Mouse (Mus musculus): Measurements from ENCODE around the gene Gpr15. TPM values are rescaled to one million over a fixed set of nuclear protein-coding genes. Genes with fewer than 3 reads are reported as not detected.

Gene Gpr15
- polyA plus RNA-seq, 1 experiment from 2014 or later, result not detected

DNA sequence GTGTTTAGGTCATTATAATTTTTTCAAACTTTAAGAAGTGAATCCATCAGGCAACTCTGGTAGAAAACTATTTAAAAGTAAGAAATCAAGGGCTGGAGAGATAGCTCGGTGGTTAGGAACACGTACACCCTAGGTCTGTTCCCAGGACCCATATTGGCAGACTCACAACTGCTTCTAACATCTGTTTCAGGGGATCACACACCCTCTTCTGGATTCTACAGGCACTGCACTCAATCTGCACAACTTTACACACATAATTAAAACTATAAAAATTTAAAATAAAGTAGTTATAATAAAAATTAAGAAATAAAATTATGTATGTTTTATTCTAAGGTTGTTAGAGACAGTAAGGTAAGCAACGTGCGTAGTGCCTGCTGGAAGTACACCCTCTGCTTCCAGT lies 19.3 kb upstream of the Gpr15 start:
- H3K27ac ChIP-seq (ENCODE audit: low read depth), result no peak overlapping the region
- H3K4me1 ChIP-seq (ENCODE audit: insufficient read depth), result no peaks in the 10 kb centered on the region
- no peak for ATAC-seq
- peaks cover 3% of the 10 kb centered on the region; the same call in 1 of the 2 replicates for H3K36me3 ChIP-seq (replicated peaks; ENCODE audit: insufficient read depth, low read length)
- no peak overlapping the region for H3K9ac ChIP-seq (replicated peaks)
- no peaks in the 10 kb centered on the region for H3K27me3 ChIP-seq (ENCODE audit: insufficient read depth, low read length)
- no peak overlapping the region for H3K4me2 ChIP-seq (ENCODE audit: low read depth, low read length)
- H3K9me3 ChIP-seq (ENCODE audit: low read length), result no peaks in the 10 kb centered on the region
- 74% methylated on average over 4 of the region's 4 CpGs for WGBS (ENCODE audit: insufficient replicate concordance)
- DNase-seq, result no peak
- H3K4me3 ChIP-seq (ENCODE audit: low read depth, low read length), result no peak overlapping the region
- TF ChIP-seq CTCF (IDR thresholded peaks at IDR 0.05; ENCODE audit: low read depth) (no peak), EP300 (IDR thresholded peaks at IDR 0.05; ENCODE audit: low read depth) (no peak)

DNA sequence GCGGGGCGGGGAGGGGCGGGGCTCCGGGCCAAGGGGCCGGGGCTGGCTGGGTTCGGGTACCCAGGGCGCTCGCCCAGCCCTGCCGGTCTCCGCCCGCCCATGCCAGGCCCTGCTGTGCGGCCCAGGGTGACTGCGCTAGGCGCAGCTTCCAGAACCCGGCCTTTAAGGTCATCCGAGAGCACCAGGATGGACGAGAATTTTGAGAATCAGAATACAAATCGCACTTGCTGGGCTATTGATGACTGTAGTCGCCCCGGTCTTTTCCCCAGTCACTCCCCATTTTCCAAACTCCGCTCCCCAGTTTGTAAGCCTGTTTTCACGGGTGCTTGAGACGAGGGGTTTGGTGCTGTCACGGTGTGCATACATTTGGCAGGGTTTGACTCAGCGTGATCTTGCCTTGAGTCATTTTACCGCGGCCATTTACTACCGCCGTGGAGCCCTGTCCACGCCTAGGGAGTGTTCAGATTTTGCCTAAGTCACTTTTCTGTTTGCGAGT lies 9.4 kb upstream of the Gpr15 start:
- ATAC-seq (peak; percentile 79), DNase-seq (no peak)
- Histone ChIP-seq H3K27ac (ENCODE audit: low read depth) (peak overlapping the region; percentile 66), H3K4me2 (ENCODE audit: low read depth, low read length) (peak overlapping the region; percentile 94), H3K4me1 (ENCODE audit: insufficient read depth) (0 out of 2 replicates have a peak, but pooled peaks cover 4% of the 10 kb centered on the region), H3K4me3 (ENCODE audit: low read depth, low read length) (peak overlapping the region; percentile 88), H3K36me3 (replicated peaks; ENCODE audit: insufficient read depth, low read length) (peaks cover 22% of the 10 kb centered on the region), H3K9ac (replicated peaks) (peak overlapping the region; percentile 82), H3K27me3 (ENCODE audit: insufficient read depth, low read length) (no peaks in the 10 kb centered on the region), H3K9me3 (ENCODE audit: low read length) (no peaks in the 10 kb centered on the region)
- under 1% methylated on average over 23 of the region's 31 CpGs for WGBS (ENCODE audit: insufficient replicate concordance)
- TF ChIP-seq CTCF (IDR thresholded peaks at IDR 0.05; ENCODE audit: low read depth), result no peak
- no peak for TF ChIP-seq EP300 (IDR thresholded peaks at IDR 0.05; ENCODE audit: low read depth)

- Histone ChIP-seq H3K9ac (replicated peaks) (peak within 1 kb of the TSS; percentile 82), H3K27ac (ENCODE audit: low read depth) (peak within 1 kb of the TSS; percentile 66), H3K27me3 (ENCODE audit: insufficient read depth, low read length) (no peaks in the 10 kb centered on the region), H3K9me3 (ENCODE audit: low read length) (no peaks in the 10 kb centered on the region), H3K4me3 (ENCODE audit: low read depth, low read length) (peak within 1 kb of the TSS; percentile 88), H3K4me2 (ENCODE audit: low read depth, low read length) (peak within 1 kb of the TSS; percentile 94), H3K4me1 (ENCODE audit: insufficient read depth) (0 out of 2 replicates have a peak, but pooled peaks cover 4% of the 10 kb centered on the region), H3K36me3 (replicated peaks; ENCODE audit: insufficient read depth, low read length) (peaks cover 20% of the 10 kb centered on the region)
- TF ChIP-seq EP300 (IDR thresholded peaks at IDR 0.05; ENCODE audit: low read depth) (no peak), CTCF (IDR thresholded peaks at IDR 0.05; ENCODE audit: low read depth) (no peak)
- peak; percentile 100 for ATAC-seq
- DNase-seq, result peak; percentile 95
- 3% methylated on average over 25 of the region's 35 CpGs for WGBS (ENCODE audit: insufficient replicate concordance)
Measured at GRCm38 (mm10) chr16:58727477-58728131, 8.7 kb upstream of the Gpr15 start, which contains the start of gene Cldnd1. TSS of gene Cldnd1 (plus strand) at chr16:58727910.

DNA sequence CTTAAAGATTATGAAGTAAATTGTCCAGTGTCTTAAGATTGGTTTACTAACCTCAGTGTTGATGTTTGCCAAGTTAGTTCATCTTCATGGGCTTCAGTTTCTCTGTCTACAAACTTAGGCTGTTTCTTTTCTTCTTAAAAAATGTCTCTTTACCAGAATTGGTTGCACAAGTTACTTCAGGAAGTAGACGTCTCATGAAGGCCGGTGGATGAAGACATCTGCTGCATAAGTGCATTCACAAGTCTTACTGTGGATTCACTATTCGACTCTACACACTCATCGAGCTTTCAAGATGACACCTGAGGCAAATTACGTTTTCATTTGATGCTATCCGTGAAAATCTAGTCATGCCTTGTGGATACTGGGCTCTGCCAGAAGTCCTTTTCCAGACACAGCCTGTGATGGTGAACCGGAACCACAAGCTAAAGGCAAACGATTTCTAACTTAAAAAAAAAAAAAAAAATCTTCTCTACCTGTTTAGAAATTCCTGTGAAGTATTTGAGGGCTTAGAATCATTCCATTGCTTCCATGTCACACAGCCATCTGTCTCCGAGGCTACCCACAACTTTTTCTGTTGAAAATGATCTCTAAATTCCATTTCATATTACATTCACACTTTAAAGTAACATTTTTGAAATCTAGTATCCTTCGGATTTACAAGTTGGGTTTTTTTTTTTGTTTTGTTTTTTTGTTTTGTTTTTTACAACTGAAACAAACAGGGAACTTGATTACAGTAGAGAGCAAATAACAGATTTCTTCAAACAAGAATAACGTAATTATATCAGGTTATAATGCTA lies 8.0 kb upstream of the Gpr15 start:
- H3K4me2 ChIP-seq (ENCODE audit: low read depth, low read length), result peak overlapping the region; percentile 94
- no peak overlapping the region for H3K9ac ChIP-seq (replicated peaks)
- peaks cover 14% of the 10 kb centered on the region for H3K36me3 ChIP-seq (replicated peaks; ENCODE audit: insufficient read depth, low read length)
- peak overlapping the region; percentile 88; the same call in 1 of the 2 replicates for H3K4me3 ChIP-seq (ENCODE audit: low read depth, low read length)
- DNase-seq (no peak), ATAC-seq (no peak)
- TF ChIP-seq EP300 (IDR thresholded peaks at IDR 0.05; ENCODE audit: low read depth) (no peak), CTCF (IDR thresholded peaks at IDR 0.05; ENCODE audit: low read depth) (no peak)
- 67% methylated on average over 11 of the region's 11 CpGs for WGBS (ENCODE audit: insufficient replicate concordance)
- H3K4me1 ChIP-seq (ENCODE audit: insufficient read depth), result 0 out of 2 replicates have a peak, but pooled peaks cover 4% of the 10 kb centered on the region
- no peak overlapping the region for H3K27ac ChIP-seq (ENCODE audit: low read depth)
- H3K9me3 ChIP-seq (ENCODE audit: low read length), result no peaks in the 10 kb centered on the region
- H3K27me3 ChIP-seq (ENCODE audit: insufficient read depth, low read length), result no peaks in the 10 kb centered on the region

DNA sequence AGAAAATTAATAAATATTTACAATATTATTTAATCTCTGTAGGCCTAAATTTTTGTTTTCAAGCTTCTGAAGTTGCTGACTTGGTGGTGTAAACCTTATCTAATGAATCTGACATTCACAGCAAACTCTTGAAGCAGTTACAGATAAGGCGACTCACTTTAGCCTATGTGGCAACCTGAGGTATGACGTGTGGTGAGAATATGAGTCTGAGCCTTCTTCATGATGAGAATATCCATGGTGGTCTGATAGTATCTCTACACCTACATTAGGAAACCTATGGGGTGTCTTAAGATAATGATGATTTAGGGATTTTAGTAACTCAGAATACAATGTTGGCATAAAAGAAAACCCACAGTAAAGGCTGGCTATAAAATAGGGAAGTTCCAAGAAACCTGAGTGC lies 3.4 kb upstream of the Gpr15 start:
- no peak overlapping the region for H3K4me3 ChIP-seq (ENCODE audit: low read depth, low read length)
- H3K36me3 ChIP-seq (replicated peaks; ENCODE audit: insufficient read depth, low read length), result no peaks in the 10 kb centered on the region
- no peak overlapping the region for H3K9ac ChIP-seq (replicated peaks)
- H3K4me1 ChIP-seq (ENCODE audit: insufficient read depth), result no peaks in the 10 kb centered on the region
- ATAC-seq, result no peak
- H3K9me3 ChIP-seq (ENCODE audit: low read length), result no peaks in the 10 kb centered on the region
- H3K27me3 ChIP-seq (ENCODE audit: insufficient read depth, low read length), result no peaks in the 10 kb centered on the region
- no peak overlapping the region for H3K4me2 ChIP-seq (ENCODE audit: low read depth, low read length)
- no peak for DNase-seq
- 51% methylated on average over 2 of the region's 2 CpGs for WGBS (ENCODE audit: insufficient replicate concordance)
- TF ChIP-seq EP300 (IDR thresholded peaks at IDR 0.05; ENCODE audit: low read depth) (no peak), CTCF (IDR thresholded peaks at IDR 0.05; ENCODE audit: low read depth) (no peak)
- no peak overlapping the region for H3K27ac ChIP-seq (ENCODE audit: low read depth)

- TF ChIP-seq CTCF (IDR thresholded peaks at IDR 0.05; ENCODE audit: low read depth), result no peak
- TF ChIP-seq EP300 (IDR thresholded peaks at IDR 0.05; ENCODE audit: low read depth), result no peak
- no peak overlapping the region for H3K27ac ChIP-seq (ENCODE audit: low read depth)
- no peaks in the 10 kb centered on the region for H3K36me3 ChIP-seq (replicated peaks; ENCODE audit: insufficient read depth, low read length)
- no peaks in the 10 kb centered on the region for H3K27me3 ChIP-seq (ENCODE audit: insufficient read depth, low read length)
- DNase-seq (no peak), ATAC-seq (no peak)
- WGBS (ENCODE audit: insufficient replicate concordance), result 68% methylated on average over 4 of the region's 4 CpGs
- no peaks in the 10 kb centered on the region for H3K9me3 ChIP-seq (ENCODE audit: low read length)
- no peak overlapping the region for H3K4me2 ChIP-seq (ENCODE audit: low read depth, low read length)
- no peaks in the 10 kb centered on the region for H3K4me1 ChIP-seq (ENCODE audit: insufficient read depth)
- H3K4me3 ChIP-seq (ENCODE audit: low read depth, low read length), result no peak overlapping the region
- no peak overlapping the region for H3K9ac ChIP-seq (replicated peaks)
Measured at GRCm38 (mm10) chr16:58715018-58715417, 3.9 kb downstream of the Gpr15 start.

Measured in liver, postnatal 0 days (tissue).